Mouse (Mus musculus): ENCODE measurements around the gene Mrpl42.

Gene Mrpl42

GRCm38 (mm10) chr10:95457367-95458049, 44.2 kb downstream of the Mrpl42 start:
- no peak for DNase-seq

GRCm38 (mm10) chr10:95456103-95456502, 45.6 kb downstream of the Mrpl42 start:
- no peak for DNase-seq

GRCm38 (mm10) chr10:95453282-95453681, 48.5 kb downstream of the Mrpl42 start:
- no peak for DNase-seq

GRCm38 (mm10) chr10:95449033-95449432, 52.7 kb downstream of the Mrpl42 start:
- DNase-seq: no peak

- no peak for DNase-seq
Observed at GRCm38 (mm10) chr10:95447954-95448353, 53.8 kb downstream of the Mrpl42 start.

- DNase-seq: no peak
Observed at GRCm38 (mm10) chr10:95445104-95446056, 56.4 kb downstream of the Mrpl42 start.

GRCm38 (mm10) chr10:95442334-95442733, 59.4 kb downstream of the Mrpl42 start:
- no peak for DNase-seq

GRCm38 (mm10) chr10:95440566-95440965, 61.2 kb downstream of the Mrpl42 start:
- DNase-seq: no peak

- DNase-seq: no peak
Observed at GRCm38 (mm10) chr10:95439718-95440339, 61.9 kb downstream of the Mrpl42 start.

GRCm38 (mm10) chr10:95438941-95439340, 62.8 kb downstream of the Mrpl42 start:
- no peak for DNase-seq
